Mouse (Mus musculus): ENCODE measurements around the gene Pabpn1.

DNA sequence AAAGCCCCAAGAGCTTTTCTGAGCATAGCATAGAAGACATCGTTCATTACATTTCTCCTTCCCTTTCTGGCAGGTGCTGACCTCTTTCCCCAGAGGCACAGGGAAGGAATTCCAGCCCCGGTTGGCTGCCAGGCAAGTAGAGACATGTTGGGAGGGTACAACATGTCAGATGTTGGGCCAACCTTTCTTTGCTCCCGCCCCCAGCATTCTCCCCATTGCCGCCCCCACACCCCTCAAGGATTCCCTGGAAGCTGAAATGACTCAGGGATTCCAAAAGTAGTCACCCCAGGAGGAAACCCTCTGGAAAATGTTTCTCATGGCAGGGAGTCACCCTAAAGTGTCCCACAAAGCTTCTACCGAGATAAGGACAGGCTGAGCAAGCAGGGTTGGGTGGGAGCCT lies 37.5 kb downstream of the Pabpn1 start:
- no peak for TF ChIP-seq CTCF (conservative IDR thresholded peaks at IDR 0.05; ENCODE audit: insufficient read depth, insufficient read length, low read depth, low read length)
- no peak for TF ChIP-seq POLR2A (IDR thresholded peaks at IDR 0.05; ENCODE audit: low read depth, low read length)

Data from kidney, adult 2 months (tissue).